Mouse (Mus musculus): ENCODE data around the gene Opn1sw.
A peak's percentile ranks its signal among the peaks of the same experiment; 100 is the strongest.
"Not testable (repeated sequence)": the region's sequence is repeated elsewhere in the genome, so short reads cannot be mapped to it uniquely, and the experiment has no call there.

Opn1sw gene

DNA sequence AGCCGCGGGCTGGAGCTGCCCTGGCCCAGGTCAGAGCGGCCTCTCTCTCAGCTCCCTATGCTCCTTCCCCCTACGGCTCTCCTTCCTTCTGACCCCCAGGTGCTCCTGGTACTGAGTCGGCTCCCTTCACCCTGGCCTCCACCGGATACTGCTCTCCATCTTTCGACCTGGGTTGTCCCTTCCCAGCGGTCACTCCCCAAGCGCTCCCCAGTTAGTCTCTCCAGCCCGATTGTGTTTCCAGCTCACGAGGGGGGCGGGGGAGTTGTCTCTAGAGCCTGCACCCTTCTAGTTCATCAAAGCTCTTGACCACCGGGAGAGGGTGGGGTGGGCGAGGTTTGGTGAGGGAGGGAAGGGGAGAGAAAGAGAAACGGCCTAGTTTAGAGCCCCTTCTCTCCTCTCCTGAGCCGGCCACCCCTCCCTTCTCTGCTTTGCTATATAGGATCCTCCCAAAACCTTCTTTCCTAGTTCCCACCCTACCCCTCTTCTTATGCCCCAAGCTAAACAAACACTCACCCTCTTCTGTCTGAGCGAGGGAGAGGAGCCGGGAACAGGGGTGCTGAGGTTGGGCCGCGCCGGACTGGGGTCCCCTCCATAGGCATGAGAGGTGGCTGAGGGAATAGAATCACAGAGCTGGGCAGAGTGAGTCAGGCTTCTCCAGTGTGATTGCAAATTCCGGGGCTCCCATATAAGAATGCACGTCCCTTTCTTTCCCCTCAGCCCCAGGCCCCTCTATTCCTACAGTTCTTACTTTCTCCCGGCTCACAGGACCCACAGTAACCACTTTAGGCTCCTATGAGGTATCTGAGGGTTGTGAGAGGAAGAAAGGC is 8.7 kb upstream of the Opn1sw start:
- DNase-seq (ENCODE audit: extremely low read depth, insufficient read length, low spot score), result no peak

DNA sequence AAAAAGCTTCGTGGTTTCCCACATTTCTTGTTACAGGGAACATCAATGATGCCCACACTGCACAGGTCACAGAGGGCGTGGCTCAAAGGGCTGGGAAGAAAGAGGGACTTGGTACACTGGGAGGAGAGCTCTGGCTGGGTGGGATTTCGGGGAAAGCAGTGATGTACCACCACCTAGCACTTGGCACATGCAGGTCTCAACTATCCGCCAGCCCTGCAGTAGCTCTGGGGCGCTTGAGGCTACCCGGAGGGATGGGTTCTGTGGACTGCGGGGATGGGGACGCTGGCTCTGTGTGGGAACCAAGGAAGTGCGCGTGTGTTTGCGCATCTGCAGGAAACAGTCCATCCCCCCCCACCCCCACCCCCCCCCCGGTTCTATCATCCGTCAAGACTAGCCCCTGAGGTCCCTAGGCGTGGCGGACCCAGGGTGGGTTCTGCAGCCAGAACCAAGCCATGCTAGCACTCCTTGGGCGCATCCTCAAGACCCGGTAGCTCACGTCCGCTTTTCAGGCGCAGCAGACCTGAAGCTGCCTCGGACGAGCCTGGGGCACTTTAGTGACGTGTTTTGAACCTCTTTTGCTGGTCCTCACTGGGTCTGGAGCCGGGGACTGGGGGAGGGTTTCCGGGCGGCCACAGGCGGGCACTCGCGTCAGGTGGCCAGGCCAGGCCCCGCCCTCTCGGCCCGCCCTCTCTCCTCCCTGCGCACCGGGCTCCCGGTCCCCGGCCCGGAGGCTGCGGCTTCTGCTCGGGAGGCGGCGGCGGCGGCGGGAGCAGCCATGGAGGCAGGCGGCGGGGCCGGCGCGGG is 7.8 kb upstream of the Opn1sw start, which contains the start of gene Ccdc136:
Gene Ccdc136, plus strand, starts transcription at position 400 of the 804 bp plus-strand sequence.
- DNase-seq (ENCODE audit: extremely low read depth, insufficient read length, low spot score), result peak; percentile 81

DNA sequence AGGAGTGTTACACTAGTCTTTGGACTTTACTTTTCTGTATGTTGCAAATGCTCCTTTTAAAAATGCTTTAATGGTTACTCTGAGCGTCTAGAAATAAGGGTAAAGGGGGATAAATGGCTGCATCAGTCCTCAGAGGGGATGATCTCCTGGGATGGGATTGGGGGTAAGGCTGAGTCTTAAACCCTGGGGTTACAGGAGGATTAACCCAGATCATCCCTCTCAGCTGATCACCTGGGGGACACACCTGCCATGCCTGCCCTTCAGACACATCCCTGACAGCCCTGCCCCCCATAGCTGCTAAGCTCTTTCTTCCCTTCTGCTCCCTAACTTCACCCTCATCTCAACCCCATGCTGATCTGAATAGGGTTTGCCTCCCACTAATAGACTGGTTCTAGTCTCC is 6.0 kb upstream of the Opn1sw start:
- DNase-seq (ENCODE audit: extremely low read depth, insufficient read length, low spot score), result no peak

DNA sequence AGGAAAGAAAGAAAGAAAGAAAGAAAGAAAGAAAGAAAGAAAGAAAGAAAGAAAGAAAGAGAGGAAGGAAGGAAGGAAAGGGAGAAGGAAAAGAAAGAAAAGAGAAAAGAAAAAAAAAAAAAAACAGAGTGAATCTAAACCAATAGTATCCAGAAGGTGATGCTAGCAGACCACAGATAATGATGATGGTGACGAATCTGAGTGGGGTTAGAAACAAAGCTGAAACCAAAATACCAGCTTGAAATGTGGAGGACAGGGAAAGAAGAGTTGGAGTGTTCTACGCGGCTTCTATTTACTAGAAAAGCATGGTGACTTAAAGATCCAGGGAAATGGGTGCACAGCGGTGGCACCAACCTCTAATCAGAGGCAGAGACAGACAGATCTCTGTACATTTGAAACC is 3.5 kb upstream of the Opn1sw start:
- DNase-seq (ENCODE audit: extremely low read depth, insufficient read length, low spot score), result no peak

DNA sequence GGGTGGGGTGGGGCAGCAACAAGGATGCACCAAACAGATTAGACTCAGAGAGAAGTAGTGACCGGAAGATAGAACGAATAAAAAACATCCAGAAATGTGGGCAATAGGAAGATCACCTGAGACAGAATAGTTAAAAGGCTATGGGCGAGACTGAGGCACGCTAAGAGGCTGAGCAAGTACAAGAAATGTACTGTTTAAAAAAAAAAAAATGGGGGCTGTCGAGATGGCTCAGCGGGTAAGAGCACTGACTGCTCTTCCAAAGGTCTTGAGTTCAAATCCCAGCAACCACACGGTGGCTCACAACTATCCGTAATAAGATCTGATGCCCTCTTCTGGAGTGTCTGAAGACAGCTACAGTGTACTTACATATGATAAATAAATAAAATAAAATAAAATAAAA is 3.0 kb upstream of the Opn1sw start:
- DNase-seq (ENCODE audit: extremely low read depth, insufficient read length, low spot score), result not testable (repeated sequence)

DNA sequence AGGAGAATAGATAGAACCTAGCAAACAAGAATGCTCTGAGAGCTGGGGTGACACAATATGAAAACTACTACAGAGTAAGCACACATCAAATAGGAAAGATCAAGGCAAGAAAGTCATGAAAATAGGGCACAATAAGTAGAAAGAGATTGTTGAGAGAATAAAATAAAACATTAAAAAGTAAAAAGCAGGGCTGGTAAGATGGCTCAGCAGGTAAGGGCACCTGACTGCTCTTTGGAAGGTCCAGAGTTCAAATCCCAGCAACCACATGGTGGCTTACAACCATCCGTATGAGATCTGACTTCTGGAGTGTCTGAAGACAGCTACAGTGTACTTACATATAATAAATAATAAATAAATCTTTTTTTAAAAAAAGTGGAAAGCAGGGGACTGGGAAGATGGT is 2.2 kb upstream of the Opn1sw start:
- not testable (repeated sequence) for DNase-seq (ENCODE audit: extremely low read depth, insufficient read length, low spot score)

DNA sequence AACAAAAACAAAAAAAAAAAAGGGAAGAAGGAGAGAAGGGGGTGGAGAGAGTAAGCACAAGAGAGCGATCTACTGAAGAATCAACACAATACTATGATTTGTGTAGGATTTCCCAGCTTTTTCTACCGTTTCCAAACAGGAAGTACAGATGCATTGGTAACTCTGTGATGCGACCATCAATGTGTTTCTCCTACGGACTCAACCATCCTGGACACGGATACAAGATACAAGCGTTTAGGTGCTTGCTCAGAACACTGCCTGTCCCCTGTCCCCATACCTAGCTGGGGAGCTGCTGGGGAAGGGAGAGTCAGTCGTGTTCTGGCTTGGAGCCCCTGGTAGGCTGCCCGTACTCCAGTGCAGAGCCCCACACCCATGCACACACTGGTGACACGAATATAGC is 1.2 kb upstream of the Opn1sw start:
- no peak for DNase-seq (ENCODE audit: extremely low read depth, insufficient read length, low spot score)

DNA sequence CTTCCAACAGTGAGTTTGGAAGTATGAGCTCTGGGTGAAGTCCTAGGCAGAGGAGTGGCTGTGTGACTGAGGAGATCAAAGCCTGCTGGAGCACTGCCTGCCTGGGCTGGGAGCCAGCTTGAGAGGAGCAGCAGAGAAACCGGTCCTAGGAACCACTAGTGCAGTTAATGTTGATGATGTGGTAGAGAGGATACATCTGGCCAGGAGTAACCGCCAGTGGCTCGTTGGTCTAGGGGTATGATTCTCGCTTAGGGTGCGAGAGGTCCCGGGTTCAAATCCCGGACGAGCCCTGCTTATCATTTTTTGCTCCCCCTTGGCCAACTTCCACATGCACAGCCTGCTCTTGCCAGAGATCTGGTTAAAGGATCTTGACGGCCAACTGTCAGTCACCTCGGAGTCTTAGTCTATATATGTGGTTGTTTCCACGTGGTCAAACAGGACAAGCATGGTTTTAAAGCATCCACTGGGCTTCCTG is 375 bp upstream of the Opn1sw start:
- DNase-seq (ENCODE audit: extremely low read depth, insufficient read length, low spot score), result peak; percentile 85

DNA sequence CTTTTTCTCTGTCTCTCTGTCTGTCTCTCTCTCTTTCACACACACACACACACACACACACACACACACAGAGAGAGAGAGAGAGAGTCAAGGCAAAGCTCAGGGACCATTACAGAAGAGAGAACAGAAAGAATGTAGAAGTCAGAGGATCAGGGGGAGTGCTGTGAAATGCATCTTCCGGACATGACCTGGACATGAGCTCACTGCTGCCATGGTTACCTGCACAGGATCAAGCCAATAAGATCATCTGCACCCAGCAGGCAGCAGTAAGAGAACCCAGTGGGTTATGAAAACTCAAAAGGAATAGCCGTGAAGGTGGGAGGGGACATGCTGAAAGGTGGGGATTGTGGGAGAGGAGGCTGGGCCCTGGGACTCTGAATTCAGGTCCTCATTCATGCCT is 5.8 kb downstream of the Opn1sw start:
- no peak for DNase-seq (ENCODE audit: extremely low read depth, insufficient read length, low spot score)

DNA sequence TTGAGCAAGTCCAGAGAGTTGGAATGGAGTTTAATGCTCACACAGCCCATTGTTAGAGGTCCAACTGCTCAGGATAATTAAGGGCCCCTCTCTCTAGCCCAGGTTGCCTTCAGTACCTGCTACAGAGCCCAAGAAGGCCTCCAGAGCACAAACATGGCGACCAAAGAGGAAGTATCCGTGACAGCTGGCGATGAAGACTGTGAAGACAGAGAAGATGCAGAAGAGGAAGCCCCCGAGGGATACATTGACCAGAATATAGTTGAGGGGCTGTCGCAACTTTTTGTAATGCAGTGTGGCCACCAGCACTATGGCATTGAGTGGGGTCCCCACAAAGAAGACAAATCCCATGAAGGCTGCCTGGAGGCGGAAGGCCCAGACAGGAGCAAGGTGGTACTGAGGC is 8.3 kb downstream of the Opn1sw start:
- DNase-seq (ENCODE audit: extremely low read depth, insufficient read length, low spot score), result no peak

DNA sequence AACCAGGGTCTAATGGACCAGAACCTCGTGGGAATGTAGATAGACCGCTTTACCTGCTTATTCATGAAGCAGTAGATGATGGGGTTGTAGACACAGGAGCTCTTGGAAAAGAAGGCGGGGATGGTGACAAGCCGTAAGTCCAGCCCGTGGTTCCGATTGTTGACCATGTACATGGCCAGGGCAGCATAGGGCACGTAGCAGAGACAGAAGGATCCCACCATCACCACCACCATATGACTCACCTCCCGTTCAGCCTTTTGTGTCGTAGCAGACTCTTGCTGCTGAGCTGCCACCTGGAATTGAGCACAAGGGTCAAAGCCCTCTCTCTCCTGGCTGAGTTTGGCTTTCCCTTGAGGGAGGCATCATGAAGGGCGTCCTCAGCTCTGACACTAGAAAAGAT is 9.6 kb downstream of the Opn1sw start:
- DNase-seq (ENCODE audit: extremely low read depth, insufficient read length, low spot score), result no peak

DNA sequence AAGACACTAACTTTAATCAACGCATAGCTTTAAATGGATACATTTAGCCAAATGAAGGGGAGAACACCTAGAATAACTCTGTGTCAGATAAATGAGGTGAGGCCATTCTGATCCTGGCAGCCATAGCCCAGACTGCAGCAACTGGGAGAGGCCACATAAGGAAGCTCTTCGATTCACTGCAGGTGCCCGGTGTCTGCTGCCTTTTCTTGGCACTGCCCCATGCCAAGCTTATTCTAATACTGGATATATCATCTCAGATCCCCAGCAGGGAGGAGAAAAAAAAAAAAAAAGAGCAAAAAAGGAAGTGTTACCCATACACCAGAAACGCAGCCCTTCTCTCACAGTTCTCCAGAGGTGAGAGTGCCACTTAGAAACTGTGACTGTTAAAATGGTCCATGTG is 10.9 kb downstream of the Opn1sw start:
- DNase-seq (ENCODE audit: extremely low read depth, insufficient read length, low spot score), result no peak

DNA sequence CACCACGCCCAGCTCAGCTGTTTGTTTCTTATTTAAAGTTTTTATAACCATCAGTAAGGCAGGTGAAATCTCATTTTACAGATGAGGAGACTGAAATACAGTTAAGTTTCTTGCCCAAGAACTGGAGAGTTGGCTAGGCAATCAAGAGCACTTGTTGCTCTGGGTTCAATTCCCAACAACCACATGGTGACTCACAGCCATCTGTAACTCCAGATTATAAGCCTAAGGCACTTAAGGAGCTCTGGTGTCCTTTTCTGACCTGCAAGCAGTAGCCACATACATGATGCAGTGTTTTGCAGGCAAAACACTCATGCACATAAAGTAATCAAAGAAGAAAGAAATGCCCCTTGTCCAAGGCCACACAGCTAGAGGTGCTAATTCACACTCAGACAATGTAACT is 23.0 kb downstream of the Opn1sw start:
- DNase-seq (ENCODE audit: extremely low read depth, insufficient read length, low spot score), result no peak

DNA sequence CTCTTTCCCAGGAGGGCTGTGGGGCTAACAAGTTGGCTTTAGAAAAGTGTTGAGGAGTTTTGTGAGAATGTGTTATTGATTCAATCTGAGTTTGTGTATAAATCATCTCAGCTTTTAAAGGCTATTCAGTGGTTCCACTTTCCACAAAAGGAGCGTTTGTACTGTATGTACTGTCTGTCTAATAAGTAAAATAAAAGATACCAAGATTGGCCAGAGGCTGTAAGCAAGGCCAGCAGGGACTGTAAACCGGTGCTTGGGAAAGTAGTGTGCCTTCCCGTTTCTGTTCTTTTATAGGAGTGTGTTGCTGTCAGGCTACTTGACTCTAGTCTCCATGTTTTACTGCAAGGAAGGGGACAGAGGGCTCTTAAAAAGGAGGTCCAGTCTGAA is 25.1 kb downstream of the Opn1sw start:
- no peak for DNase-seq (ENCODE audit: extremely low read depth, insufficient read length, low spot score)

DNA sequence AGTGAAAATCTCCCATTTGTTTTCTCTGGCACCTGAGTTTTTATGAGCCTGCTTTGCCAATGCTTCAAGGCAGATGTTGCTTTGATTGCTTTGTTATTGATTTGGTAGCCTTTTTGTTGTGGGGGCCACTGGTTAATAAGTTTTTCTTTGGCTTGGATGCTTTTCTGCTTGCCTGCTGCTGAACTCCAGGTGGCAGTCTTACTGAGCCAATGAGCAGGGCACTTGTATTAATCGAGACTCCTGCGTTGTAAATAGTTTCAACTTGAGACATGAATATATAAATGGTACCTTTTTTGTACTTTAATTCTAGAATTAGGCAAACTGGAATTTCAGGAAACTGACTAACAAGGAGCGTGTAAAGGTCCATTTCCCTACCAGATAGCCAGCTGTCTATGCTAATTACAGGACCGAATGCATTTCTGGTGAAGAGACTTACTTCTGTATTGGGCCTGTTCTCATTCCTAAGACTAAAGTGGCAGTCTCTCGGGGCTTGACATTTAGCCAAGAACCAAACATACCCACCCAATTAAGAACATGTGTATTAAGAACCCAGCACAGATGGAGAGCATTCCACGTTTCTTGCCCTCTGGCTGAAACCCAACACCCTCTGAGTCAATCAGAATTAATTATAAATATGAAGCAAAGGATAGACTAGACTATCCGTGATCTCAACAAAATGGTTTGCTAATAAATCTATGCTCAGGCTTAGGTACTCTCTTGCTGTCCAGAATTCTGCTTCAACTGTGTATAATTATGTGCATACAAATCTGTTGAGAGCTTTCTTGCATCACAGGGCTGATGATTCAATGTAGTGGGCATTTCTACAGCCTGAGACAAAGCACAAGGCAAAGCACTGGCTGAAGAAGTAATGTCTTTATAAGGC is 25.8 kb downstream of the Opn1sw start:
- DNase-seq (ENCODE audit: extremely low read depth, insufficient read length, low spot score), result no peak

DNA sequence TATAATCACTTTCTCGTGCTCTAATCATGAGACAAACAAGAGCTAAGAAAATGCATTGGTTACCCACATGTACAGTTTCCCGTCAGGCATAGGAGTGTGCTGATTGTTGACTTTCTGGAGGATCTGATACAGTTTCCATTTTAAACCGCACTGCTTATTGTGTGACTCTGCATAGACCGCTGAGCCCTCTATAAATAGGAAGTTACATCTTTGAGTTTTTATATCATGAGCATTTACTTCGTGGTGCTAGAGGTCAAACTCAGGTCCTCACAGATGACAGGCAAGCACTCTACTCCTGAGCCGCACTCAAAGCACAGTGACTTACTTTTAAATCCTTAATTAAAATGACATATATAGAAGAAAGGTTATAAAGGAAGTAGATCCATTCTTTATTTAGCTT is 28.1 kb downstream of the Opn1sw start:
- DNase-seq (ENCODE audit: extremely low read depth, insufficient read length, low spot score), result no peak

DNA sequence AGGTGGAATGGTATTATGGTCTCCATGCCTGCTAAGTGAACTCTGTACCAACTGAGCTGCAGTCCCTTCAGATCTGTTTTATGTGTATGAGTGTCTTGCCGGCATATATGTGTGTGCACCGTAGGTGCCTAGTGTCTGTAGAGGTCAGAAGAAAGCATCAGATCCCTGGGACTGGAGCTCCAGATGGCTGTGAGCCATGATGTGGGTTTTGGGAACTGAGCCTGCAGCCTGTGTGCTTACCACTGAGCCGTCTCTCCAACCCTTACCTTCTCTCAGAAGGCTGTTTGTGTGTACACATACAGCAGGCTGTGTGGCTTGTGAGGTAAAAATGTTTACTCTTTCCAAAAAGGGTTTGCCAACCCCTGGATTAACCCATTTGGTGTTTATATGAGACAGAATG is 28.9 kb downstream of the Opn1sw start:
- DNase-seq (ENCODE audit: extremely low read depth, insufficient read length, low spot score), result no peak

DNA sequence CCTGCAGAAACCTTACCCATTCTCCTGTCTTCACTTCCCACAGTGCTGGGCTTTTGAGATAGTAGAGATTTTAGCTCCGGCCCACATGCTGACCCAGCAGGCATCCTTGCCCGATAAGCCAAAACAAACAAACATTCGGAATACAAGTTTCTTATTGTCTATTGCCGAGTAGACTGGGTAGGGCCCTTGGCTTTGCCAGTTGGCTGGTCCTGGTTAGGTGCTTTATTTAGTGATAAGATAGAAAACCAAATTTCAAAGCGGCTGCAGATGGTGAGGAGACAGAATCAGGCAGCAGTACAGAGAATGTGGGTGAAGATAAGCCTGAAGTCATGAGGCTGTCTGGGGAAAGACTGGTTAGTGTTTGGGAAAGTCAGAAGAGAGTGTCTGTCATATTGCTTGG is 35.5 kb downstream of the Opn1sw start:
- no peak for DNase-seq (ENCODE audit: extremely low read depth, insufficient read length, low spot score)

DNA sequence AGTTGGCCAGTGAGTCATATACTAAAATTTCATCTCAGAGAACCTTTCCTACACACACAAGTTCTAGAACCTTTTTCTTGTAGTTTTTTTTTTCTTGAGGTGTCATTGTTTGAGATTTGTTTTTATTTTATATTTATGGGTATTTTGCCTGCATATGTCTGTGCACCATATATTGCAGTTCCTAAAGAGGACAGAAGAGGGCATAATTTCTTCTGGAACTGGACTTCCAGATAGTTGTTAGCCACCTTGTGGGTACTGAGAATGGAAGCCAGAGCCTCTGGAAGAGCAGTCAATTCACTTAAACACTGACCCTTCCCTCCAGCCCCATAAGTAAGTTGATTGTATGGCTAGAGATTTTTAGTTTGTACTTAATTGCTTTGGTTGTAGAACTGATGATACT is 36.7 kb downstream of the Opn1sw start:
- no peak for DNase-seq (ENCODE audit: extremely low read depth, insufficient read length, low spot score)

DNA sequence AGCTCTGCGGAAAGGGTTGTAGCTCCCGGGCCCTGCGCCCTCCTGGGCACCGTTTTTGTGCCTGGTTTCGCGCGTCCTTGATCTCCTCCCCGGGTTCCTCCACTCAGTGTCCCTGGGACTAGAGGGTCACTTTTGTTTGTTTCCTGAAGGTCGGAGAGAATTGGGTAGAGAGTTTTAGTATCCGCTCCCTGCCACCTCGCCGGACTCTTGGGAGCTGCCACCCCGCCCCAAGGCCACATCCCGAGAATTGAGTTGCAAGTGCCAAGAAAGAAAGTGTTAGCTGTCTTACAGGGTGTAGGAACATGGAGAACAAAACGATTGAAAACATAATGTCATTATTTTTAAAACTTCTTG is 39.9 kb downstream of the Opn1sw start:
- DNase-seq (ENCODE audit: extremely low read depth, insufficient read length, low spot score), result no peak
